Mouse (Mus musculus): ENCODE data around the gene Gm21992. TPM values are rescaled to one million over a fixed set of nuclear protein-coding genes. Genes with fewer than 3 reads are reported as not detected.

The Gm21992 gene
- polyA plus RNA-seq, 3 experiments from 2014 or later: 32.0 to 43.4 (median 35.6) TPM

- ATAC-seq: no peak
Measured at GRCm38 (mm10) chr19:4747631-4748312, 63.6 kb downstream of the Gm21992 start.

DNA sequence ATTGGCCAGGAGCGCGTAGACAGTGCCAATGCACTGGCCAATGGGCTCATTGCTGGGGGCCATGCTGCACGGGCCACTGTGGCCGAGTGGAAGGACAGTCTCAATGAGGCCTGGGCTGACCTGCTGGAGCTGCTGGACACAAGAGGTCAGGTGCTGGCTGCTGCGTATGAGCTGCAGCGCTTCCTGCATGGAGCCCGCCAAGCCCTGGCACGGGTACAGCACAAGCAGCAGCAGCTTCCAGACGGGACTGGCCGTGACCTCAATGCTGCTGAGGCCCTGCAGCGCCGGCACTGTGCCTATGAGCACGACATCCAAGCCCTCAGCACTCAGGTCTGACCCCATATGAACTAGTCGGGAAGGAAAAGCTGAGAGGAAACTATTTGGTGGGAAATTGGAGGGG, 64.8 kb downstream of the Gm21992 start:
- no peak for ATAC-seq

DNA sequence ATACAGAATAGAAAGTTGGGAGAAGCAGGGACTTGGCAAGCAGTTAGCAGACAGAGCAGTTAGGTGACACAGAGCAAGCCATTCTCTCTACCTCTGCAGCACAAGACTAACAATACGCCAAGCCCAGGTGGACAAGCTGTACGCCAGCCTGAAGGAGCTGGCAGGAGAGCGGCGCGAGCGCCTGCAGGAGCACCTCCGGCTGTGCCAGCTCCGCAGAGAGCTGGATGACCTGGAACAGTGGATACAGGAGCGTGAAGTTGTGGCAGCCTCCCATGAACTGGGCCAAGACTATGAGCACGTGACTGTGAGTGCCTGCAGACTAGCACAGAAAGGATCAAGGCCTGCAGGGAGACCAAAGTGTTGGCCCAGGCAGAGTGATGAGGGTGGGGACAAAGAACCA, 65.7 kb downstream of the Gm21992 start:
- no peak for ATAC-seq

GRCm38 (mm10) chr19:4745057-4745456, 66.4 kb downstream of the Gm21992 start:
- ATAC-seq: no peak

DNA sequence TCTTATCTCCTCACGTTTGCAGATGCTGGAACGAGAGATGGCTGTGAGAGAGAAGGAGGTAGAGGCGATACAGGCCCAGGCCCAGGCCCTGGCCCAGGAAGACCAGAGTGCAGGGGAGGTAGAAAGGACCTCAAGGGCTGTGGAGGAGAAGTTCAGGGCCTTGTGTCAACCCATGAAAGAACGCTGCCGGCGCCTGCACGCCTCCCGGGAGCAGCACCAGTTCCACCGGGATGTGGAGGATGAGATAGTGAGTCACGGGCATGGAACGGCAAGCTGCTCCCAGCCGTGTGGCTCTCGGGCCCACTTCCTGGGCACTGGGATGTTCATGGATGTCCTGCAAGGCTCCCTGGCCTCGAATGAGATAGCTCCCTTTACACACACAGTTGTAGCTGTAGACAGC, 67.4 kb downstream of the Gm21992 start:
- ATAC-seq: no peak

- ATAC-seq: no peak
Measured at GRCm38 (mm10) chr19:4743524-4743923, 67.9 kb downstream of the Gm21992 start.

DNA sequence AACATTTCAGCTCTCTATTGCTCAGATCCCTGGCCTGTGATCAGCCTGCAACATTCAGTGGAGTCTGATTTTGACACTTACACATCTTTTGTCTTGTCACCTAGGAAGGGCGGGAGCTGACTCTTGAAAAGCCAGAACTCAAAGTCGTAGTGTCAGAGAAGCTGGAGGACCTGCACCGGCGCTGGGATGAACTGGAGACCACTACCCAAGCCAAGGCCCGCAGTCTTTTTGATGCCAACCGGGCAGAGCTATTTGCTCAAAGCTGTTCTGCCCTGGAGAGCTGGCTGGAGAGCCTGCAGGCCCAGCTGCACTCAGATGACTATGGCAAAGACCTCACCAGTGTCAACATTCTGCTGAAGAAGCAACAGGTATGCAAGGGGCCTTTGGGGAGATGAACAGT, 69.2 kb downstream of the Gm21992 start:
- no peak for ATAC-seq

DNA sequence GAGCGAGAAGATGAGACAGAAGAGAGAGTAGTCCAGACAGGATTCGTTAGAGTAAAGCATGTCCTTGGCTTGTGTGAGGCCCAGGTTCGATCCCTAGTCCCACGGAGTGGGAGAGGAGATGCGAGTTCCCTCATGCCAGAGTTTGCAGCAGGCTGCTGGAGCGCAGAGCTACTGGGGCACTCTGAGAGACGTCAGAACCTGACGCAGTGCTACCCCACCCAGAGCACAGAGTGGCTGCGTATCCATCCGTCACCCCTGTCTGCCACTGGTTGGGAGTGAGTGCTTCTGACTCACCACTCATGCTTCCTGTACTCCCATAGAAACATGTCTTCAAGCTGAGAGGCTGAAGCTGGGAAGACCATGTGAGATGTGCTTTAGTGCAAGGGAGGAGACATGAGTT, 69.9 kb downstream of the Gm21992 start:
- ATAC-seq: no peak

DNA sequence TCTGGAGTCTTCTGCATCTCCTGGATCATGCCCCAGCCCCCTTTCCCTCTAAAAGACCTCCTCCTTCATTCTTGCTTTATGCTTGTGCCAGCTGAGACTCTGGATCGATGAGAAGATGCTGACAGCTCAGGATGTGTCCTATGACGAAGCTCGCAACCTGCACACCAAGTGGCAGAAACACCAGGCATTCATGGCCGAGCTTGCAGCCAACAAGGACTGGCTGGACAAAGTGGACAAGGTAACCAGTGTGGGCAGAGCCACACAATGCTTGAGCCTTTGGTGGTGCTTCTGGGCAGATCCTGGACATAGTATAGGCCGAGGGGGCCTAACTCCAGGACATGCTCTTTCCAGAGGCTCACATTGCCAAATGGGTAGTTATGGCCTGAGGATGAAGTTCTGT, 71.7 kb downstream of the Gm21992 start:
- ATAC-seq: no peak

DNA sequence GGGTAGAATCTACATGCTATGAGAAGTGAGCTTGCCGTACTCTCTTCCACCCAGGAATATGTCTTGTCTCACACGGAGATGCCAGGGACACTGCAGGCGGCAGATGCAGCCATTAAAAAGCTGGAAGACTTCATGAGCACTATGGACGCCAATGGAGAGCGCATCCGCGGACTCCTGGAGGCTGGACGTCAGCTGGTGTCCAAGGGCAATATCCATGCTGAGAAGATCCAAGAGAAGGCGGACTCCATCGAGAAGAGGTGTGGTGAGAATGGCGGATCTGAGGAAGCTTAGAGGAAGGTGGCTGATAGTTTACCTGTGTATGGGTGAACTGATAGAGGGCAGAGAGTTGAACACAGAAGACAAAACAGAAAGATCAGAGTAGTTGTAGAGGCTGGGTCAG, 72.4 kb downstream of the Gm21992 start:
- no peak for ATAC-seq

- ATAC-seq: no peak
Measured at GRCm38 (mm10) chr19:4737866-4738265, 73.5 kb downstream of the Gm21992 start.

DNA sequence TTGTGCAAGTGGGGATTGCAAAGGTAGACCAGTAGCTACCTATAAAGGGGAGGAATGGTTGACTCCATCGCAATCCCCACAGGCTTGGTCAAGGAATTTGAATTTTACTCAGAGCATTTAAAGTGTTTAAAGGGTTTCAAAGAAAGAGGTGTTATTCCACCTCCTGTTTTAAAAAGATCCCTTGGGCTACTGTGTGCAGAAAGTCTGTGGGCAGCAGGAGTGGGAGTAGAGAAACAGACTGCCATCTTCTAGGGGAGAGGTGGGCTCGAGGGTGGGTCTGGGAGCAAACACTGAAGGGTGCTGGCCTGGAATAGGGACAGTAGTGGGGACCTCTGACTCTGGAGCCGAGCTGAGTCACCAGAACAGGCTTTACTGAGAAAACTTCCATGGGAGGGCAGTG, 78.4 kb downstream of the Gm21992 start:
- no peak for ATAC-seq

GRCm38 (mm10) chr19:4729186-4729585, 82.2 kb downstream of the Gm21992 start:
- ATAC-seq: no peak

DNA sequence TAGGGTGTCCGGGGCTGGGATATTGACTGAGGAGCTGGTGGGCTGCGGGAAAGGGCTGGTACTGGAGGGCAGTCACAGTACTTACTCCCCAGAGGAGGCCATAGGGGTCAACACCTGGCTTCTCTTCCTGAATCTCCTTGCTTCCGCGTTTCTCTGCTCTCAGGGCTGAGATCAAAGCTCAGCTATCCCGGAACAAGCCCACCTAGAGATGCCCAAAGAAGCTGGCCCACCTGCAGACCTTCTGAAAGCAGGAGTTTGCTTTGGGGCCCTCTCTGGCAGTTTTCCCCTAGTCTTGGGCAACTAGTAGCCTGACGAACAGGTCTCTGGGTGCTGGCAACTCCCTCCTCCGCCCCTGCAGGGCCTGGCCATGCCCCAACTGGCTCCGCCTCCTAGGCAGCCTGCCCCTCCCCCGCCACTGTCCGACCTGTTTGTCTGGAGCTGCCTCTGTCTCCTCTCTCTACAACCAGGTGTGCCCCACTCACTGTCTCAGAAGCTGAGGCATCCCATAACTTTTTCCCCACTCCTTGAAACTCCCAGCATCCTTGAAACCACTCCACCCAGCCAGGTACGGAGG, 90.7 kb downstream of the Gm21992 start:
- no peak for ATAC-seq

GRCm38 (mm10) chr19:4720112-4720511, 91.3 kb downstream of the Gm21992 start:
- no peak for ATAC-seq

DNA sequence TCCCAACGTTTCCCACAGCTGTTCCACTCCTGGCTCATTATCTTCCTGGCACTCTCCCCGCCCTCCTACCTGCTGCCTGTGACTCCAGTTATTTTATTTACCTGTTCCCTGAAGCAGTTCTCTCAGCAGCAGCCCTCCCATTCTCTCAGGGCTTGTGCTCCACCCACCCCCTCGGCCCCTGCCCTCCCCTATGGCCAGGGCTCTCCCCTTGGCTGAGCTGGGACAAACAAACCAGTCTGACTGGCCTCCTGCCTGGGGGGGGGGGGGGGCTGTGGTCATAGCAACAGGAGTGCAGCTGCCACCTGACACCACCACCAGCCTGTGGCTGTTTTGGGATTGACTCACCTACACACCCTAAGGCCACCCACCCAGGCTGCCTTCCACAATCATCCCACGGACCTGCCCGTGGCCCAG, 92.1 kb downstream of the Gm21992 start:
- no peak for ATAC-seq

- peak; percentile 64 for ATAC-seq
Measured at GRCm38 (mm10) chr19:4718716-4719115, 92.7 kb downstream of the Gm21992 start.

GRCm38 (mm10) chr19:4717281-4717680, 94.1 kb downstream of the Gm21992 start:
- ATAC-seq: no peak

GRCm38 (mm10) chr19:4716756-4717155, 94.7 kb downstream of the Gm21992 start:
- ATAC-seq: no peak

- ATAC-seq: no peak
Measured at GRCm38 (mm10) chr19:4713886-4714285, 97.5 kb downstream of the Gm21992 start.

GRCm38 (mm10) chr19:4712781-4713526, 98.5 kb downstream of the Gm21992 start:
- no peak for ATAC-seq

GRCm38 (mm10) chr19:4712156-4712780, 99.1 kb downstream of the Gm21992 start:
- ATAC-seq: no peak

DNA sequence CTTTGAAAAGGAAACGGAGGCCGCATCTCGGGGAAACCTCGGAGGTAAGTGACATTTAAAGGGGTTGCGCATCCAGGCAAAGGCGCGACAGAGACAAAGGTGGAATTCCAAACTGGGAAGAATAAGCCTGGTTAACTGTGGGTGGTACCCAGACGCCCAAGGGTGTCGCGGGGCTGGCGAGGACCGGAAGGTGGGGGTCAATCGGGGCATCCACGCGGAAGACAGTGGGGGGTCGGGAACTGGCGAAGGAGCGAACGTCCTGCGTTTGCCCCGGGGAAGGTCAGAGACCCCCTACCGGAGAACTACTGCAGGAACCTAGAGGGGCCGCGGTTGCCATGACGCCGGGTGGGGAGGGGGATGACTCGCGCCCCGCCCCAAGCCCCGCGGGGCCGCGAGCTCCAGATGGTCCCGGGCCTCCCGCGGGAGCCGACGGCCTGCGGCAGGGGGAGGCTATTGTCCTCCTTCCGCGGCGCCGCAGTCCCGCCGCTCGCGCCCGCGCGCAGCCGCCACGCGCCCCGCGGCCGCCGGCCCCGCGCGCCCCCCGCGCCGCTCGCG, 99.7 kb downstream of the Gm21992 start:
- no peak for ATAC-seq
